Mouse (Mus musculus) lung, postnatal 0 days (tissue): Measurements from ENCODE around the gene Tmem255a.

Source experiments
- CTCF ChIP-seq: IDR thresholded peaks from 2 replicates; pipeline ENCODE4 v1.5.1; 2016; ENCODE audit warnings: antibody characterized with exemption, mild to moderate bottlenecking
- EP300 ChIP-seq: IDR thresholded peaks from 2 replicates; pipeline ENCODE4 v1.6.1; 2016; ENCODE audit warnings: antibody characterized with exemption, mild to moderate bottlenecking, control low read depth

GRCm38 (mm10) chrX:38165315-38165714, 86.9 kb downstream of the Tmem255a start:
- TF ChIP-seq CTCF: no peak
- TF ChIP-seq EP300: no peak
